Mouse (Mus musculus): ENCODE results near the gene Igf1r. TPM values are rescaled to one million over a fixed set of nuclear protein-coding genes. Genes with fewer than 3 reads are reported as not detected.

The Igf1r gene
- polyA plus RNA-seq, 1 experiment: 2.7 TPM

GRCm38 (mm10) chr7:68075401-68075800 is 122.8 kb downstream of the Igf1r start:
- H3K36me3 ChIP-seq (ENCODE audit: control insufficient read depth, insufficient read depth, low read length): no peaks in the 10 kb centered on the region
- H3K4me3 ChIP-seq (ENCODE audit: extremely low read depth, insufficient read depth, insufficient read length): no peak overlapping the region
- TF ChIP-seq POLR2A (IDR thresholded peaks at IDR 0.05; ENCODE audit: low read depth, low read length): no peak
- TF ChIP-seq CTCF (IDR thresholded peaks at IDR 0.05; ENCODE audit: extremely low read depth, insufficient read depth, insufficient read length, insufficient replicate concordance): no peak
- H3K27me3 ChIP-seq (ENCODE audit: control insufficient read depth, insufficient read depth, low read length): no peaks in the 10 kb centered on the region
- no peaks in the 10 kb centered on the region for H3K4me1 ChIP-seq (ENCODE audit: control insufficient read depth, insufficient read depth, insufficient read length)
- 87% methylated on average over 3 of the region's 3 CpGs for WGBS
- no peak for DNase-seq (ENCODE audit: low read depth in 1 of 2, low spot score in 2 of 2)
- no peak overlapping the region for H3K27ac ChIP-seq (ENCODE audit: insufficient read depth, low read length)

- H3K4me1 ChIP-seq (ENCODE audit: control insufficient read depth, insufficient read depth, insufficient read length): no peaks in the 10 kb centered on the region
- DNase-seq (ENCODE audit: low read depth in 1 of 2, low spot score in 2 of 2): no peak
- TF ChIP-seq POLR2A (IDR thresholded peaks at IDR 0.05; ENCODE audit: low read depth, low read length): no peak
- no peak for TF ChIP-seq CTCF (IDR thresholded peaks at IDR 0.05; ENCODE audit: extremely low read depth, insufficient read depth, insufficient read length, insufficient replicate concordance)
Measured at GRCm38 (mm10) chr7:68080122-68080845, 127.7 kb downstream of the Igf1r start.

GRCm38 (mm10) chr7:68085338-68085737 is 132.7 kb downstream of the Igf1r start:
- H3K27ac ChIP-seq (ENCODE audit: insufficient read depth, low read length): no peak overlapping the region
- 16% methylated on average over 12 of the region's 12 CpGs for WGBS
- no peak overlapping the region for H3K4me3 ChIP-seq (ENCODE audit: extremely low read depth, insufficient read depth, insufficient read length)
- DNase-seq (ENCODE audit: low read depth in 1 of 2, low spot score in 2 of 2): peak in 1 of 2 experiments; percentile 9
- H3K27me3 ChIP-seq (ENCODE audit: control insufficient read depth, insufficient read depth, low read length): no peaks in the 10 kb centered on the region
- no peaks in the 10 kb centered on the region for H3K36me3 ChIP-seq (ENCODE audit: control insufficient read depth, insufficient read depth, low read length)
- TF ChIP-seq POLR2A (IDR thresholded peaks at IDR 0.05; ENCODE audit: low read depth, low read length): no peak
- TF ChIP-seq CTCF (IDR thresholded peaks at IDR 0.05; ENCODE audit: extremely low read depth, insufficient read depth, insufficient read length, insufficient replicate concordance): no peak
- H3K4me1 ChIP-seq (ENCODE audit: control insufficient read depth, insufficient read depth, insufficient read length): peaks cover 6% of the 10 kb centered on the region; the same call in 1 of the 2 replicates

More at GRCm38 (mm10) chr7:68080122-68080845, 127.7 kb downstream of the Igf1r start:
- Histone ChIP-seq H3K27ac (ENCODE audit: insufficient read depth, low read length) (no peak overlapping the region), H3K27me3 (ENCODE audit: control insufficient read depth, insufficient read depth, low read length) (no peaks in the 10 kb centered on the region), H3K36me3 (ENCODE audit: control insufficient read depth, insufficient read depth, low read length) (no peaks in the 10 kb centered on the region), H3K4me3 (ENCODE audit: extremely low read depth, insufficient read depth, insufficient read length) (no peak overlapping the region)
- 82% methylated on average over 11 of the region's 11 CpGs for WGBS

GRCm38 (mm10) chr7:68085870-68086341 is 133.3 kb downstream of the Igf1r start:
- Histone ChIP-seq H3K4me3 (ENCODE audit: extremely low read depth, insufficient read depth, insufficient read length) (no peak overlapping the region), H3K4me1 (ENCODE audit: control insufficient read depth, insufficient read depth, insufficient read length) (peaks cover 6% of the 10 kb centered on the region; the same call in 1 of the 2 replicates), H3K27me3 (ENCODE audit: control insufficient read depth, insufficient read depth, low read length) (no peaks in the 10 kb centered on the region), H3K27ac (ENCODE audit: insufficient read depth, low read length) (no peak overlapping the region), H3K36me3 (ENCODE audit: control insufficient read depth, insufficient read depth, low read length) (no peaks in the 10 kb centered on the region)
- TF ChIP-seq CTCF (IDR thresholded peaks at IDR 0.05; ENCODE audit: extremely low read depth, insufficient read depth, insufficient read length, insufficient replicate concordance) (no peak), POLR2A (IDR thresholded peaks at IDR 0.05; ENCODE audit: low read depth, low read length) (no peak)
- DNase-seq (ENCODE audit: low read depth in 1 of 2, low spot score in 2 of 2): no peak
- WGBS: 64% methylated on average over 4 of the region's 4 CpGs

DNA sequence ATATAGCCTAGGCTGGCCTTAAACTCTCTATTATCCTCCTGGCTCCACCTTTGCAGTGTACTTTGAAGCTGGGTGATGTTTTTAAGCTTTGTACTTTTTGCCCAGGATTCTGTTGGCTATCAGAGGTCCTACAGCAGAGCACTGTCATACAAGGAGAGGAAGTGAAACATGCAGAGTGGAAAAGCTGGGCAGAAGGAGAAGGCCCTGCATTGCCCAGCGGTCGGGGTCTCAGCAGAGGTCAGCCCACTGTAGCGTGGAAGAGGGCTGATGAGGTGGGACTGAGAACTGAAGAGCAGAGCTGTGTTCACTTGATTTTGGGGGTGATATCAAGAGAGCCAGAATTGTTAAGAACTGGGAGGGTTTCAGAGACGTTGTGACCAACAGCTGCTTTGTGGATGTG is 134.9 kb downstream of the Igf1r start:
- H3K4me3 ChIP-seq (ENCODE audit: extremely low read depth, insufficient read depth, insufficient read length): no peak overlapping the region
- DNase-seq (ENCODE audit: low read depth in 1 of 2, low spot score in 2 of 2): peak in 1 of 2 experiments; percentile 17
- TF ChIP-seq POLR2A (IDR thresholded peaks at IDR 0.05; ENCODE audit: low read depth, low read length) (no peak), CTCF (IDR thresholded peaks at IDR 0.05; ENCODE audit: extremely low read depth, insufficient read depth, insufficient read length, insufficient replicate concordance) (no peak)
- 40% methylated on average over 4 of the region's 4 CpGs for WGBS
- peaks cover 6% of the 10 kb centered on the region; the same call in 1 of the 2 replicates for H3K4me1 ChIP-seq (ENCODE audit: control insufficient read depth, insufficient read depth, insufficient read length)
- H3K36me3 ChIP-seq (ENCODE audit: control insufficient read depth, insufficient read depth, low read length): no peaks in the 10 kb centered on the region
- no peaks in the 10 kb centered on the region for H3K27me3 ChIP-seq (ENCODE audit: control insufficient read depth, insufficient read depth, low read length)
- no peak overlapping the region for H3K27ac ChIP-seq (ENCODE audit: insufficient read depth, low read length)

DNA sequence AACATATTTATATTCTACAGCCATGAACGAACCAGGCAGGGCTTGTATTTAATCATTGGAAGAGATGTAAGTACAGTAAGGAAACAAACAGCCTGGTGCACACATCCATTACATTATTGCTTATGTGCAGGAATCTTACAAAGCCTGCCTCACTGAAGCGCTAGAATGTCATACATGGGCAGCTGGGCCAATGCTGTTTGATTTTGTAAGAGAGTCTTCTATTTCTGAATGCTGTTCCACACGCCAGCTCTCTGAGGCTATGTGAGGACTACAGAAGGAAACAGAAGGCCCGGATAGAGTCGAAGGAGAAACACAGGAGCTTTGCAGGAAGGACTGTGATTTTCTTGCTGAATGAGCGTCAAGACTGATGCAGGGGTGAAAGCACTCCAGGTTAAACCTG is 136.2 kb downstream of the Igf1r start:
- DNase-seq (ENCODE audit: low read depth in 1 of 2, low spot score in 2 of 2): no peak
- Histone ChIP-seq H3K27ac (ENCODE audit: insufficient read depth, low read length) (no peak overlapping the region), H3K4me3 (ENCODE audit: extremely low read depth, insufficient read depth, insufficient read length) (no peak overlapping the region), H3K36me3 (ENCODE audit: control insufficient read depth, insufficient read depth, low read length) (no peaks in the 10 kb centered on the region), H3K27me3 (ENCODE audit: control insufficient read depth, insufficient read depth, low read length) (no peaks in the 10 kb centered on the region), H3K4me1 (ENCODE audit: control insufficient read depth, insufficient read depth, insufficient read length) (peaks cover 6% of the 10 kb centered on the region; the same call in 1 of the 2 replicates)
- 91% methylated on average over 6 of the region's 6 CpGs for WGBS
- TF ChIP-seq POLR2A (IDR thresholded peaks at IDR 0.05; ENCODE audit: low read depth, low read length) (no peak), CTCF (IDR thresholded peaks at IDR 0.05; ENCODE audit: extremely low read depth, insufficient read depth, insufficient read length, insufficient replicate concordance) (no peak)

DNA sequence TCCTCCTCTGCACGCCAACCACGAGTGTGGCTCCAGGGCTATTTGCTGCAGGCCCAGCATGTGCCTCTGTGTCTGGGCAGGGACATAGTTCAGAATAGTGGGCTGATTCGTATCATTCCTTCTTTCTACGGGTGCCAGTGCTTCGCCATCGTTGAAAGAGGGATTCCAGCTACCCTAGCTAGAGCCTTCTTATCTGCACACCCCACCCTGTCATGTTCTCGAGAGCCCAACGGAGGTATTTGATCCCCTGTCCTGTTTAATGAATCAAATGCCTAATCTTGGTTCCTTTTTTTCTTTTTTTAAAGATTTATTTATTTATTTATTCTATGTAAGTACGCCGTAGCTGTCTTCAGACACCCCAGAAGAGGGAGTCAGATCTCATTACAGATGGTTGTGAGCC is 137.1 kb downstream of the Igf1r start:
- Histone ChIP-seq H3K36me3 (ENCODE audit: control insufficient read depth, insufficient read depth, low read length) (no peaks in the 10 kb centered on the region), H3K4me1 (ENCODE audit: control insufficient read depth, insufficient read depth, insufficient read length) (peaks cover 6% of the 10 kb centered on the region; the same call in 1 of the 2 replicates), H3K4me3 (ENCODE audit: extremely low read depth, insufficient read depth, insufficient read length) (no peak overlapping the region), H3K27ac (ENCODE audit: insufficient read depth, low read length) (no peak overlapping the region), H3K27me3 (ENCODE audit: control insufficient read depth, insufficient read depth, low read length) (no peaks in the 10 kb centered on the region)
- no peak for TF ChIP-seq CTCF (IDR thresholded peaks at IDR 0.05; ENCODE audit: extremely low read depth, insufficient read depth, insufficient read length, insufficient replicate concordance)
- no peak for TF ChIP-seq POLR2A (IDR thresholded peaks at IDR 0.05; ENCODE audit: low read depth, low read length)
- no peak for DNase-seq (ENCODE audit: low read depth in 1 of 2, low spot score in 2 of 2)
- WGBS: 76% methylated on average over 10 of the region's 10 CpGs

Measured in spleen, adult 2 months (tissue).